Mouse (Mus musculus) adrenal gland, adult 8-10 months (tissue): ENCODE measurements around the gene Adcy2. TPM values are rescaled to one million over a fixed set of nuclear protein-coding genes. Genes with fewer than 3 reads are reported as not detected.

Experiments used
- DNase-seq: peaks from one replicate; pipeline ENCODE4 v3.0.0; 2022
- total RNA-seq, 4 experiments: library from RNA; stranded (reverse); gene quantifications; 2 replicates each; pipeline ENCODE4 v1.2.4; 2022

Adcy2 gene
- total RNA-seq, 4 experiments from 2014 or later, result 0.77 to 1.4 (median 0.92) TPM

DNA sequence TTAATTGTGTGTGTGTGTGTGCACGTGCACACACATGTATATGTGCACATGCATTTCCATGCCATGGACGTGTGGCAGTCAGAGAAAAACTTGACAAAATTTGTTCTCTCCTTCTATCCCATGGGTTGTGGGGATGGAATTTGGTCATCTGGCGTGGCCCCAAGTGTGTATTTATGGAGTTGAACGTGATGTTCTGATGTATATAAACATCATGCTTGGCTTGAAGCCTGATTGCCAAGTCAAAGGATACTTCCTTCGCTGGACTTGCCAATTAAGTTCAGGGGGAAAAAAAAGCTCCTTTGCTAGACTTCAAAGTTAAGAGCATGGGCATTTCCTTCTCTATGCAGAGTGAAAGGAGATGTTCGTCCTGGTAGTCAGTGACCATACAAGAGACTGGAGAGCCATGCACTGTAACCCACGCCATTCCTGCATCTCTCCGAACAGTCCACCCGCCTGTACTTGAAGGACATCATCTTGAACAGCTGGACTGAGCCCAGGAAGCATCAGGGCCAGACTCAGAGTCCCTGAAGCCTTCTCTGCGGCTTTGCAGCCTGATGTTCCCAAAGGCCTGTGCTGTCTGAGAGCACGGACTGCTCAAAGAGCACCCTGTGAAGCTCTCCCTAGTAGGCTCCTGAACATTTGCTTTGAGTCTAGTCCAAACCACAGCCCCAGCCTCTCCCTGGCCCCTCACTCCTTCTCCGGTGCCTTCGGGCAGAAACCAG is 178.3 kb downstream of the Adcy2 start:
- no peak for DNase-seq

DNA sequence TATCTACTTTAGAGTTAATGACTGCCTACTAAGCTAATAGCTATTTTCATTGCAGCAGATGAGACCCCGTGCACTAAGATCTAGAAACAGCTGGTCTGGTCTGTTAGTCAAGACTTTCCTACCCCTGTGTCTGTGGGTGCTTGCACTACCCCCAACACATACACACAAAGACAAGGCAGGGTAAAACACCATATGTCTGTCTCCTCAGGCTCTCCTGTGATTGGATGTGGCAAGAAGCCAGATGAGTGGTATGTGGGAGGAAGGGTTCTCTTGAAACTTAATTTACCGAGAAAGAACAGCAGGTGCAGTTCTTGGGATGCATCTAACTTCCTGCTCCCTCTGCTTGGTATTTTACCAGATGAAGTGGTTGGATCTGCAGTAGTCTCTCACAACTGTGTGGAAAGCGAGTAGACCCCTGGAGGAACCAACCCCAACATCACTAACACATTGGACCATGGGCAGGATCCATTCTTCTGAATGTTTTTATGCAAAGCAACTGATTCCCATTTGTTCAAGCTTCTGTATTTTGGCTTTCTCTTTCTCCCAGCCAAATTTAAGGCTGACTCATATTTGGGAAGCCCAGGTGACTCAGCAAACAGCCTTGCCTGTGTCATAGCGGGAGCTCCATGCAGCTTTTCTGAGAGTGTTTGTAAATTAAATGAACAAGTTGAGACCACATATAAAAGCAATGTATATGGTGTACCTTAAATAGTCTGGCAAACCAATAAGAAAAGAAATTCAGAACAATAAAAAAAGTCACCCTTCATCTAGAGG is 183.4 kb downstream of the Adcy2 start:
- no peak for DNase-seq

DNA sequence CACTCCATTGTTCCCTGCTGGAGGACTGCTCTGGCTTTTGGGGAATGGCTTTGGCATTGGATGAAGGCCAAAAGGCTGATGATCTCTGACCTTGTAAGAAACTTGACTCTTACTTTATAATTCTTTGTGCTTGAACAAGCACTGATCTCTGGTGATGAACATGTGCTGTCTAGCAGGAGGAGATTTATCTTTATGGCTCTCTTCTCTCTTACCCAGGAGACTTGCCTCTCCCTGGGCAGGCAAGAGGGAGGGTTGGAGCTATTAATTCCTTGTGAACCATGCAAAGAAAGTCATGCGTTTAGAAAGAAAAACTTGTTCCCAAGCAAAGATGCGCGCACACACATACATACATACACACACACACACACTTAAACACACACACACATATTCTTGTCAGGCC is 188.2 kb downstream of the Adcy2 start:
- DNase-seq, result no peak

DNA sequence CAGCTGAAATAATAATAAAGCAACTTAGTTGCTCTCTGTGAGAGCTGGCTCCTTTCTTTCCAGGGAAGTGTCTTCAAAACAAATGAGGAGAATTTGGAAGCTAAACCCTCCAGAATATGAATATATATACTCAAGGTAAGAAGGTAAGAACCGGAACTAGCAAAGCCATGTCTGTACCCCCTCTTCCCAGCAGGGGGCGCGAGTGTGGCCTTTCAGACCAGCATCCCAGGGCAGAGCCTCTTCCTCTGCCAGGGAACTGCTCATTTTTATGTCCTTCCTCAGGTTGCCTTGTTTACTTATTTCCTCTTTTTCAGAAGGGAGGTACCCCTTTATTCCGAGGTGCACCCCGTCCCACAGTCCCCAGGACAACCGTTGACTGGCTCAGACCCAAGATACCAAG is 199.6 kb downstream of the Adcy2 start:
- no peak for DNase-seq

DNA sequence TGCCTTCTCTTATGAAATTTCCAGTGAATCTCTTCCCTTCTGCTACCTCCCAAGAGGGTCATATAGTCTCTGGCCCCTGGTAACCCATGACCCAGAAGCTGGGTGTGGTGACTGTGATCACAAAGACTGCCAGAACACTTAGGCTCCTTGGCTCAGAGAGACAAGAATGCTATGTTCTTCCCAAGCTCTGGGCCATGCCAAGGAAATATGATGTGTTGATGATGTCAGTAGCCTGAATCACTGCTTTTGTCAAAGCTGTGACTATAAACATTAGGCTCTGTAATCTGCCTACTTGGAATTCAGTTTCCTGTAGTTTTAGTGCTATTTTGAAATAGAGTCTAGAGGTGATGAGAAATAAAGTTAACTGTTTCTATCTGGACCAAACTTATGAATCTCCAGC is 206.1 kb downstream of the Adcy2 start:
- DNase-seq, result no peak

DNA sequence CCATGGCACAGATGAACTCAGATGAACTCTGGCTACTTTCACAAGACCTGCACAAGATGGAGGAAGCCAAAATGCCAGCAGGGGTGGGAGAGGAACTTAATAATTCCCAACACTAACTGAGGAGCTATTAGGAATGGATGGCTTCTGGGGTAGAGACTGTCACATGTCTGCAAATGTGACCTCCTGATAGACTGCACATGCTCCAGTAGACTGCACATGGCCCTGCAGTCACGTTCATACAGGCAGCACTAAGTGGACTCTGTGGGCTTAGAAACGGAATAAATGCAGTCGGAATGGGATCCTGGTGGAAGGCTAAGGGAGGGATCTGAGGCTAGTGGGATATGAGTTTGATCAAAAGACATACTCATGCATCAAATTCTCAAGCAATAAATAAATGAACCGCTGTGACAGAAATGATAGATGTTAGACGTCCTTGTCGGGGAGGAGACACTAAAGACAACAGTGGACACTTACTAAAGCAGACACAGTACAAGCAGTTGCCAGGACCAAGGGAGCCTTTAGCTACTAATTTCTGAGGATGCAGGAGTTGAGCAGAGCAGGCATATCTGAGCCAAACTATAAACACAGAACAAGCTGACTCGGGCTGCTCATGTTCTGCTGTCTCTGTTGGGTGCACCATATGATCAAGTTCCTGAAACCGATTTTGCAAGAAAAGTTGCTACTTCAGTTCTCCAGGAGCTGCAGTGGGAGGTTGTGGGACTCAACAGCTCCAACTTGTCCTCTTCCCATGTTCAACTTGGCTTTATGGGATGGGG is 211.9 kb downstream of the Adcy2 start:
- DNase-seq, result no peak

DNA sequence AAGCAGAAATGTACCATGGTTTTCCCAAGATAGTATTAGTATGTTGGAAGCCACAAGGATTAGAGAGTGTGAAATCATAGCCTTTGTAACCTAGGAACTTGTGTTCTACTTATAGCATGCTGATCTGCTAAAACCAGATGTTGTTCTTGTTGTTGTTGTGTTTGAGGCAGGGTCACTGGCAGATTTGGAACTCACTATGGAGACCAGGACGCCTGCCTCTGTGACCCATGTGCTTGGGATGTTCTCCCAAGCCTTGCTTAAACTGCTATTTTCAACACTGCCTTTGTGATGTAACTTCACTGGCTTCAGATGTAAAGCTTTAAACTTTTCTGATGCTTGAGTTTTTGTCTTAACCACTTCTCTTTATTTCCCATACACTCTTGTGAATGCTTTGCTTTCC is 216.2 kb downstream of the Adcy2 start:
- DNase-seq, result no peak

DNA sequence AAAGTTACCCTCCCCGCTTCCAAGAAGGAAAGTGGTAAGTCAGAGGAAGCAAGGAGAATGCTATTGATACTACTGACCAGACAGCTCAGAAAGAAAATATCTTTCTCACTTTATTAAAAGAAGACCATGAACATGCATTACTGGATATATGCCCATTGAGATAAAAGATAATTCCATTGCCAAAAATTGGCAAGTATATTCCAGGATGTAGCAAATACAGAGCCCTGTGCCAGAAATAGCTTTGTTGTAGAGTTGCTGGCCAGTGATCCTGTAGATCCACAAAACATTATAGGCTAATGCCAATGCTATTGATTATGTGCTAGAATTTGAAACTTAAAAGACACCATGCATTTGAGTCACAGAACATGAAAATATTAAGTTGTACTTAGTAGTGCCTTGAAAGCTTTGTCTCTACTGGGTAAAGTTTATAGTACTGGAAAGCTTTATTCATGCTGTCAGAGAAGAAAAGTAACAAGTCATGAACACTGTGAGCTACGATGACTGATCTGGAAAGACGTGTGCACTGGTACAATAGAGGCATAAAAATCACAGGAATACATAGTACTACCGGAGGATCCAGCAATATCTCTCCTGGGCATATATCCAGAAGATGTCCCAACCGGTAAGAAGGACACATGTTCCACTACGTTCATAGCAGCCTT is 221.2 kb downstream of the Adcy2 start:
- DNase-seq, result no peak

DNA sequence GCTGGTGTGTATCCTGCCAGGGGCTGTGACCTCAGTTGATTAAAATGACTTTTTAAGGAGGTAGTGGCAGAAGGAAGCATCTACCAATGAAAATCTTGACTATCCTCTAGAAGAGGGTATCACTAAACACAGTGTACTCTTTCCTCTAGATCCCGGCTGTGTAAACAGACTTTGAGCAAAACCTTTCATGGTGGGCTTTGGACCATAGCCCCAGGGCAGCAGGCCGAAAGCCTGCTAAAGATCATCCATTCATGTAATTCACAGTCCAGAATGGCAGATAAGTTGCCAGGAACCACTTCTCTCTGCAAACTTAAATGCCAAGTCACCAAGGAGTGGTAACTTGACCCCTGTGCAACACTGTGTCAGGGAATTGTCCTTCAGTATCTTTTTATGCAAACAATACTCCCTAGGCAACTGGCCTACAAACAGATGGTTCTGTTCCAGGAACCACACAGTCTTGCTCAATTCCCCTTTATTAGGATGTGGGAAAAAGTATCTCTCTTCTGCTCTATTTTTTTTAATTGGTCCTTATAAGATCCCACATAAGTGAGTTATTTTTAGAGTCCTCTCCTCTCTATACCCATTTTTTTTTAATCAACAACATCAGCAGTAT is 225.6 kb downstream of the Adcy2 start:
- no peak for DNase-seq

DNA sequence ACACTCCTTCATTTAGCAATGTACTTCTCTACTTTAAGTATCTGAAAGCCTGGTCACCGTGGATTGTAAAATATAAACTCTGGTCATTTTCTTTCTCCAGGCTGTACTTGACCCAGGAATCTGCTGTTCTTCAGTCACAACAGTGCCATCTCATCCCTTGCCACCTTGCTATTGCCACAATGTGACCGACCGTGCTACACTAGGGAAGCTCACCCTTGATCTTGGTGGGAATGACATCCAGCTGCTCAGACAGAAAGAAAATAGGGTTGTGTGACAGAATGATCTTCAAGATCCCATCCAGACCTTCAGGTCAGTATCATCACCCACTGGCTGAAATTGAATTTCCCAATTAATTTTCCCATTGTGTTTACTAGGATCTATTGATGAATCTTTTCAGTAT is 230.8 kb downstream of the Adcy2 start:
- no peak for DNase-seq

DNA sequence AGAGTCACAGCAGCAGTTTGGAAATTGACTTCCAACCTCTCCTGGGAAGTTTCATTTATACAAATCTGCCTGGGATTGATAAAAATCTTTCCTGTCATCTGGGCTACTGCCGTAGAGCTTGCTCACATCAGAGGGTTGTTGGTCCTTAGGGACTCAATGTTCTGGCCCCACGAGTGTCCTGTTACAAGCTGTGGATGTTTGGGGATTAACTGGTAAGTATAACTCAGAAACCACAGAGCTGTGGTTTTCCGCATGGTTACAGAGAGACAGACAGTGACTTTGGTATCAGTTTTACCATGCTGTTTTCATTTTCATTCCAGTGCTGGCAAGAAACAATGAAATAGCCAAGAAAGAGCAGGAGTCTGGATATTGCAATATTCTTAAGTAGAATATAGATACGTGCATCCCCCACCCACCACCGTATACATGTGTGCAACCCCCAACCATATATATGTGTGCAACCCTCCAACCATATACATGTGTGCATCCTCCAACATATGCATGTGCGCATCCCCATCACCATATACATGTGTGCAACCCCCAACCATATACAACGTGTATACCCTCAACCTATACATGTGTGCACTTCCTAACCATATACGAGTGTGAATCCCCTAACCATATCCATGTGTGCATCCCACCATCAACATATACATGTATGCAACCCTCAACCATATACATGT is 233.3 kb downstream of the Adcy2 start:
- DNase-seq, result no peak

DNA sequence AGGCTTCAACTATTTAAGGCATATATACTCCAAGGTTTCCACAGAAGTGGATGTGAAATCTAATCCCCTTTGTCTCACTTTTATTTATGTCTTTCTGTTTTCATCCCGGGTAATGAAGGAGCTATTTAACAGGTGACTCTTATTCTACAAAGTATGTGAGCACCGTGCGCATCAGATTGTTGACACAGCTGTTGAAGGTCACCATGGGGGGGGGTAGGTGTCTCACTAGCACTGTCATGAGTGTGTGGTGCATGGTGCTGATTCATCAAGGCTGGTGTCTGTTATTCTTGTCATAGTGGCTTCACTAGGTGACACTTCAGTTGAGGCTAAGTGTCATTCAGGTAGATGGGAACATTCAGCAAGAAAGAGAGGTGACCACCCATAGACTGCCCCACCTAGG is 234.7 kb downstream of the Adcy2 start:
- no peak for DNase-seq

DNA sequence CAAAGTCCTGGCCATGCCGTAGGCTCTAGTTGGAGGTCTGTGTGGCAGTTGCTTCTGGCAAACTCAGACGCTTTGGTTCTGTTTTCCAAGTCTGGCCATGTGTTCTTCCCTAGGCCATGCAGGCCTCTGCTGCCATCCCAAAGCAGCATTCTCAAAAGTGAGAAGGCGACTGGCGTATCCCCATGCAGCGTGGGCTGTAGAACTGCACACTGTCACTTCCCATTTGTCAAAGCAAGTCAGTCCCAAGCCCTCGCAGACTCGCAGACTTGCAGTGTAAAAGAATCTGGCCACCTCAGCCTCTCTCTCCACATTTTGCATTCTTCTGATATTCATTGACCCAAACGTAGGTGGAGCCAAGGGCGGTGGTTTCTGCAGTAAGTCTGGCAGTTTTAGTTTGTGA is 249.5 kb downstream of the Adcy2 start:
- DNase-seq, result no peak

DNA sequence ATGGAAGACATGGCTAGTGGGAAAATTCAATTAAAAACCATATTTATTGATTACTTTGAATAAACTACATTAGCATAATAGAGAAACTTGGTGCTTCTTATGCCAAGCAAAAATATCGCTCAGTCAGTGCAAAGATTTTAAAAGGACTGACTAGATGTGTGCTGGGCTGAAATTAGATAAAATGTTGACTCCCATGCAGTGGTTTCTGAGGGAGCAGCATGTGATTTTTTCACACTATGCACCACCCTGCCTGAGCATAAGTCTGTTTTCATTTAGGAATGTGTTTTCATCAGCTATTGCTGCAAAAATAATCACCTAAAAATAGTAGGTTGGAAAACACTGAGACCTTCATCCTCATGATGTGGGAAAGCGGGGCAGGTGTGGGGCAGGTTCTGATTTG is 250.0 kb downstream of the Adcy2 start:
- DNase-seq, result no peak

DNA sequence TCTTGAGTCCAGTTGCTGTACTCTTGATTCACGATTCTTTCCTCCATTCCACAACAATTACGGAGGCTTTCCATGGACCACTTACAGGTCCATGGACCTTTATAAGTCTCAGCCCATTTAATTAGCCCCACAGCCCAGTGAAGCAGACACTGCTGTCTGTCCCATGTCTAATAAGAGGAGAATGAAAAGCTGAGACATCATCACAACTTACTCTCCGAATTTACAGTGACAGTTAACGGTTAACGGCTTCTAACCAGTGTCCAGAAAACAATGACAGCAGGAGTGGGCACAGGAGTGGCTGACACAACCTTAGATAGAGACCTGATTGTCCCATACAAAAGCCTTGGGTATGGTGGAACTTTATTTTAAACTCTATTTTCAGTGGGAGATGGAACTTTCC is 253.9 kb downstream of the Adcy2 start:
- no peak for DNase-seq

DNA sequence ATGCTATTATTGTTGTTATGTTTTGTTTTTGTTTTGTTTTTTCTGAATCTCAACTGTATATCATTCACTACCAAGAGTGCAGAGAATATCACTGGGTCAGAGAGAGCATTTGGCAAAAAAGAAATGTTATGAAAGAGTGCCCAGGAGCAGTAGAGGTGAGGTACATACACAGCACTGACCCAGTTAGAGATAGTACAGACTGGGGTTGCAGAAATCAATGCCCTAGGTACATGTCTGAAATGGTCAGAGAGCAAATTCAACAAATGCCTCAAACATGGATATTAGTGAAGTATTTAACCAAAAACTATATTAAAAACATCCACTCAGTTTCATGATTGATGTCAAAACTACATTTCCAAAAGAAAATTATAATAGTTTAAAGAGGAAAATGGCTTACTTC is 286.7 kb downstream of the Adcy2 start:
- DNase-seq, result no peak

DNA sequence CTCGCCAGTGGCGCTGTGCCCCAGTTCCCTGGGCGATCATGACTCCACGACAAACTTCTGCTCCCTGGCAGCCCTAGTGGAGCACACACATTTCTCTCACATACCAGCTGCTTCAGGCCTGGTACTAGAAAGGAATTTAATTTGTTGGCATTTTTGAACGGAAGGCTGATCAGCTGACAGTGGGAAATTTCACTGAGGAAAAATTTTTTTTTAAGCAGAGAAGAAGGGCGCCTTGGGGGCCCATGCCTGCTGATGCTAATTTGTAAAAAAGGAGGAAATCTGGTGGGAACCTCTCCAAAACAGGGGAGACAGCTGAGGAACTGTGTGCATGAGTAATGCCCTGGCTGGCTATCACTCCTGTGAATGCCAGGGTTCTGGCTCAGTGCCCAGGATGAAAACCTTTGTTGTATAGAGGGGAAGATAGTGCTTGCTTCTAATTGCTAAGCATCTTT is 292.0 kb downstream of the Adcy2 start:
- peak; percentile 34 for DNase-seq

DNA sequence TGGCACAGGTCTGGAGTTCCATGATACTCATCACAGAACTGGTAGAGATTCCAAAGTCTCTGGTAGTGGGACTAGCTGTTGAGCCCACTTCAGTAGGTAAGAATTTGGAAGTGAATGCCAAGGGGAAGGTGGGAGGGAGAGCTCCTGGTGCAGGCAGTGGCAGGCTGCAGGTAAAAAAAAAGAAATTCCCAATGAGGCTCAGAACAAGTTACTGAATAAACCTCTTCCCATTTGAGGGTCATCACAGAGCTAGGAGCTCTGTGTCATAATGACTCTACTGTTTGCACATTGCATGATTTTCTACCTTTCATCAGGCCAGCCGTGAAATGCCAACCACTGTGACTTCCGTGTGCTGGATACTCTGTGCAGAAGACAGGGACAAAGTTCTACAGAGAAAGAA is 314.4 kb downstream of the Adcy2 start:
- no peak for DNase-seq

DNA sequence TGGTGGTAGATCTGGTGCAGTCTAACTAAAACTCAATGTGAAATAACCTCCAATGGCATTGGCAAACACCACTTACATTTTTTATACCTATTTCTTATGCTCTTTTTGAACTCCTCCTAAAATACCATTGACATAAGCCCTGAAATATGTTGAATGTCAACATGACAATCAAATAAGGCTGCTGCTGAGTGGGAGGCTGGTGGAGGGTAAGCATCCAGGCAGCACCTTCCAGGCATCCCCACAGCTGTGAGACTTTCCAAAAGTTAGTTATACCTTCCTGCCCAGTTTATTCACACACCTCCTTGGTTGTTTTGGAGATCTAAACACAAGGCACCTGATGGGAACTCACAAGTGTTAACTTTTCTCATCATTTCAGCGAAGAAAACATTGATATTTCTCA is 318.9 kb downstream of the Adcy2 start:
- DNase-seq, result no peak

DNA sequence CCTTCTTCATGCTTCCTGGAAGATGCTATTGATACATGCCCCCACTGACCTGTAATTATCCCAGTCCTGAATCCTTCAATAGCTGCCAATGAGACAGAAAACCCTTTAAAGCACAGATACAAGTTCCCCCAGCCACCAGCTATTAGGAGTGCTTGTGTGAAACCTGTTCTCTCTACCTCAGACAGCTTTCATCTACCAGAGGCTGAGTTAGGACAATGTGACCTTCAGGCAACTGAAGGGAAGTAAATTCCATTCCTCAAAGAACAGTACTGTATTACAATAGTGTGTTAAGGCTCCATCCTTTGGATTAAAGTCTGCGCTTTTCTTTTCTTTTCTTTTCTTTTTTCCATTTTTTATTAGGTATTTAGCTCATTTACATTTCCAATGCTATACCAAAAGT is 356.6 kb downstream of the Adcy2 start:
- DNase-seq, result no peak

DNA sequence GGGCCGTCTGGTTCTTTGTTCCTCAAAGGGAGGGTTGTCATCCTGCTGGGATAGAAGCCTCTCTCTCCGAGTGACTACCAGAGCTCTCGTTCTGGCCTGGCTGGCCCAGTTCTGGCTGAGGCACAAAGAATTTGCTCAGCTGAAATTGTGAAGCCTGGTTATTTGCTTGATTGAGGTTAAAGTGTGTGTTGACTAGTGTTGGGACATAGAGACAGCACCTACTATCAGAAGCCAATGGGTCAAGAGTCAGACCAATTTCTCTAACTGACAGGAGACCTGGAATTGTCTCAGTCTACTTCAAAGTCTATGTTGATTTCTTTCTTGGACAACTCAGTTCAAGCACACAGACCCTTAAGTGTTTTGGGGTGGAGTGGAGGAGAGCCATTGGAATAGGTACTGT is 372.3 kb downstream of the Adcy2 start:
- DNase-seq, result no peak

DNA sequence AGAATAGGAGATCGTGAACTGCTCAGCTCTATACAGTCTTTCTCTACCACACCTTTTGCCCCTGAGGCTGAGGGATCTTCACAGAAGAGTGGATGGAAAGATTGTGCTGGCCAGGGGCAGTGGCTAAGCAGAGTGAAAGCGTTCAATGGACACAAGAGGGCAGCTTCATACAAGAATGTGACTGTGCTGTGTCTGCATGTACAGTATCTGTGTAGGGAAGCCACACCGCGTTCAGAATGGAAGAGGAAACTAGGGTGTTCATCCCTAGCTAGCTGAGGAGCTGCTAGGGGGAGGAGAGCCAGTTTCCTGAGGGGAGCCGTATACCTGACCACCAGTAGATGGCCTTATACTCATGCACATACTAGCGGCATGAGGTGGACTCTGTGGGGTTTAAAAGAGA is 376.5 kb downstream of the Adcy2 start:
- DNase-seq, result no peak
